Mouse (Mus musculus) kidney, embryonic 15.5 days (tissue): ENCODE results near the gene Pde4dip. TPM values are rescaled to one million over a fixed set of nuclear protein-coding genes. Genes with fewer than 3 reads are reported as not detected.

Source experiments
- ATAC-seq: fragments of 200-750 bp; cut with Nextera tagmentation; replicated peaks from 2 replicates; pipeline ENCODE4 v1.8.0; 2017; ENCODE audit warnings: moderate TSS enrichment; ENCODE audit not compliant: low FRiP score
- H3K27ac ChIP-seq: fragments of 300-500 bp; sonication (generic); 2 replicates; pipeline ENCODE4 v1.5.1; 2015; ENCODE audit warnings: mild to moderate bottlenecking, inconsistent platforms
- H3K27me3 ChIP-seq: fragments of 300-500 bp; sonication (generic); 2 replicates; pipeline ENCODE4 v1.6.1; 2015; ENCODE audit warnings: inconsistent platforms
- H3K36me3 ChIP-seq: fragments of 300-500 bp; sonication (generic); 2 replicates; pipeline ENCODE4 v1.6.1; 2015; ENCODE audit warnings: inconsistent platforms
- H3K4me1 ChIP-seq: fragments of 300-500 bp; sonication (generic); 2 replicates; pipeline ENCODE4 v1.6.1; 2015; ENCODE audit warnings: inconsistent platforms
- H3K4me2 ChIP-seq: fragments of 300-500 bp; sonication (generic); 2 replicates; pipeline ENCODE4 v1.6.1; 2015; ENCODE audit warnings: moderate library complexity, mild to moderate bottlenecking, inconsistent platforms
- H3K4me3 ChIP-seq: fragments of 300-500 bp; sonication (generic); replicated peaks from 2 replicates; pipeline ENCODE4 v1.5.1; 2015; ENCODE audit warnings: mild to moderate bottlenecking, inconsistent platforms
- H3K9ac ChIP-seq: fragments of 300-500 bp; sonication (generic); 2 replicates; pipeline ENCODE4 v1.6.1; 2015; ENCODE audit warnings: mild to moderate bottlenecking, inconsistent platforms
- H3K9me3 ChIP-seq: fragments of 300-500 bp; sonication (generic); replicated peaks from 2 replicates; pipeline ENCODE4 v1.6.1; 2016; ENCODE audit warnings: inconsistent platforms
- WGBS: fragments of 180-500 bp; shearing (Covaris S2); methylation state at CpG from one replicate; pipeline ENCODE4 v1.1.7; 2015; ENCODE audit warnings: mixed read lengths; 5-methylcytosine and 5-hydroxymethylcytosine counted together
- polyA plus RNA-seq: library from polyadenylated mRNA; unstranded; fragments of >200 nt; fragmentation: Nextera tagmentation; extraction: Ambion mirVana; gene quantifications from 2 replicates; pipeline ENCODE4 v1.2.1, GENCODE M21; 2015

The Pde4dip gene
- polyA plus RNA-seq, 1 experiment from 2014 or later: 23.2 TPM

DNA sequence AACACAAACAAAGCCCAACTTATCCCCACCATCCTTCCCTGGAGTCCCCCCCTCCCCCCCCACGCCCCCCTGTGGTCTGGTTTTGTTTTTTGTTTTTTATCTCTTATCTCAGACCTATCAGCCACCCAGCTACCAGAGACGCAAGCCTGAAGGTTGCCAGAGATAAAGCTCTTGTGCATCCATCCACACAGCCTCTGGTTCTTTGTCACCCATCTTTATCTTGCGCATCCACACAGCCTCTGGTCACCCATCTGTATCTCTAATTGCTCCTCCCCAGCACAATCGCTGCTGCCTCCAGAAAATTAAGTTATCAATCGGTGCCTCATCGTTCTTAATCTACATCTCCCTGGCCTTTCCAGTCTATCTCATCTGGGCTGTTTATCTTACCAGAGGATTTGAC is 1.7 kb upstream of the Pde4dip start:
- H3K27me3 ChIP-seq: peaks cover 56% of the 10 kb centered on the region
- no peaks in the 10 kb centered on the region for H3K36me3 ChIP-seq
- H3K9me3 ChIP-seq: no peaks in the 10 kb centered on the region
- H3K4me1 ChIP-seq: peaks cover 8% of the 10 kb centered on the region
- H3K4me2 ChIP-seq: no peak overlapping the region
- no peak for ATAC-seq
- H3K9ac ChIP-seq: no peak overlapping the region
- no peak overlapping the region for H3K27ac ChIP-seq
- WGBS: 74% methylated on average over 6 of the region's 6 CpGs
- H3K4me3 ChIP-seq: no peak overlapping the region

GRCm38 (mm10) chr3:97887785-97888167 is 731 bp downstream of the Pde4dip start:
- ATAC-seq: no peak
- Histone ChIP-seq H3K4me3 (peak overlapping the region; percentile 43; the same call in 1 of the 2 replicates), H3K27me3 (peaks cover 56% of the 10 kb centered on the region), H3K9me3 (no peaks in the 10 kb centered on the region), H3K36me3 (no peaks in the 10 kb centered on the region), H3K27ac (no peak overlapping the region), H3K9ac (no peak overlapping the region), H3K4me2 (peak overlapping the region; percentile 85), H3K4me1 (peaks cover 8% of the 10 kb centered on the region)
- 75% methylated on average over 5 of the region's 5 CpGs for WGBS

DNA sequence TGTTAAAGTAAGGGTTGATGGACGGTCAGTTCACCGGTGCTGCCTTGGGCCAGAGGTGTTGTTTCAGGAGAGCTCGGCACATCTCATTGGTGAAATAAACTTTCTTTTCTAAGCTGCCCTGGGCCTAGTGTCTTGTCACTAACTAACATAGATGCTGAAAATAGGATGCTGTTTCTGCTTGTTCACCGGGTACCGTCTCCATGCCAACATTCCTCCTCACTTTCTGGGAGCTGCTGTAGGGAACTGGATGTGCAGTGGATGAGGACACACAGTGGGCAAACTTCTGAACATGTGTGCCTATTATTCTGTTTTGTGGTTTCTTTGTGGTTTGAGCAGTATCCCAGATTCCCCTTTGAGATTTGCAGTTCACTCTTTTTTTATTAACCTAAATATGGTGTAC is 6.9 kb downstream of the Pde4dip start:
- H3K36me3 ChIP-seq: no peaks in the 10 kb centered on the region
- WGBS: 94% methylated on average over 5 of the region's 5 CpGs
- no peaks in the 10 kb centered on the region for H3K4me1 ChIP-seq
- no peak overlapping the region for H3K9ac ChIP-seq
- no peak for ATAC-seq
- H3K27ac ChIP-seq: no peak overlapping the region
- no peak overlapping the region for H3K4me3 ChIP-seq
- peaks cover 6% of the 10 kb centered on the region for H3K27me3 ChIP-seq
- H3K9me3 ChIP-seq: no peaks in the 10 kb centered on the region
- H3K4me2 ChIP-seq: no peak overlapping the region

GRCm38 (mm10) chr3:97879222-97879621 is 9.3 kb downstream of the Pde4dip start:
- Histone ChIP-seq H3K27ac (no peak overlapping the region), H3K9ac (no peak overlapping the region), H3K4me3 (no peak overlapping the region), H3K4me1 (no peaks in the 10 kb centered on the region), H3K4me2 (no peak overlapping the region), H3K27me3 (no peaks in the 10 kb centered on the region), H3K9me3 (no peaks in the 10 kb centered on the region), H3K36me3 (no peaks in the 10 kb centered on the region)
- WGBS: 18% methylated on average over 5 of the region's 5 CpGs
- no peak for ATAC-seq

DNA sequence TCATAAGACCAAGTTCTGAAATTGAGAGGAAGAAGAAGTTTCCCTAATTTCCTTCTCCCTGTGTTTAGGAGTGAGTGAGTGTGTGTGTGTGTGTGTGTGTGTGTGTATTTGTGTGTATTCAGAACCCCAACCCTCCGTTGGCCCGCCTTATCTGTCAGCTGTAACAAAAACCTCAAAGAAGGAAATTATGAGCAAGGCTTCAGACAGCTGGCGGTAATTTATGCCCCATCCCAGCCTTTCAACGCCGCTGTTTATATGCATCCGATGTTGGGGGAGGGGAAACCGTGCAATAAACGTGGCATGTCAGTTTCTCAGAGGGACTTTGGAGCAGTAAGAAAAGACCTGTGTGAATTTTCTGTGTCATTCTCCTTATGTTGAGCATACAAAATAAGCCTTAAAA is 12.2 kb downstream of the Pde4dip start:
- Histone ChIP-seq H3K36me3 (no peaks in the 10 kb centered on the region), H3K4me2 (no peak overlapping the region), H3K27me3 (no peaks in the 10 kb centered on the region), H3K9ac (no peak overlapping the region), H3K27ac (no peak overlapping the region), H3K4me1 (no peaks in the 10 kb centered on the region), H3K9me3 (no peaks in the 10 kb centered on the region), H3K4me3 (no peak overlapping the region)
- 27% methylated on average over 8 of the region's 8 CpGs for WGBS
- ATAC-seq: no peak

DNA sequence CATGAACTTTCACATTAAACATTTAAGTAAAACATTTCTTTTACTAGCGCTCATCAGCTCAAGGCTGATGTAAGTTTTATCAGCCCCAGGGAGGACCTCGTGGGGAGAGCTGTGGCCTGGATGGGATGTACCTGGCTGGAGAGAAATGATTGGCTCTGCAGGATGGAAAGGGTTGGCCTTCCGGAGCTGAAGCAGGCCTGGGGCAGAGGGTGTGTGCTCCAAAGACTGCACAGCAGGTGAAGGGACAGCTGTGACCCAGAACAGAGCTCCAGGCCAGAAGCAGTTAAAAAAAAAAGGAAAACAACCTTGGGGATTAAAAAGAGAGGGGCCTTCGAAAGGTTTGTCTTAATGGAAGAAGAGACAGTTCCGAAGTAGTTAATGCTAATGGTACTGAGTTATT is 13.7 kb downstream of the Pde4dip start:
- Histone ChIP-seq H3K36me3 (no peaks in the 10 kb centered on the region), H3K27ac (no peak overlapping the region), H3K4me3 (no peak overlapping the region), H3K27me3 (peaks cover 1% of the 10 kb centered on the region), H3K9me3 (no peaks in the 10 kb centered on the region), H3K4me1 (no peaks in the 10 kb centered on the region), H3K4me2 (no peak overlapping the region), H3K9ac (no peak overlapping the region)
- 43% methylated on average over 5 of the region's 5 CpGs for WGBS
- no peak for ATAC-seq

DNA sequence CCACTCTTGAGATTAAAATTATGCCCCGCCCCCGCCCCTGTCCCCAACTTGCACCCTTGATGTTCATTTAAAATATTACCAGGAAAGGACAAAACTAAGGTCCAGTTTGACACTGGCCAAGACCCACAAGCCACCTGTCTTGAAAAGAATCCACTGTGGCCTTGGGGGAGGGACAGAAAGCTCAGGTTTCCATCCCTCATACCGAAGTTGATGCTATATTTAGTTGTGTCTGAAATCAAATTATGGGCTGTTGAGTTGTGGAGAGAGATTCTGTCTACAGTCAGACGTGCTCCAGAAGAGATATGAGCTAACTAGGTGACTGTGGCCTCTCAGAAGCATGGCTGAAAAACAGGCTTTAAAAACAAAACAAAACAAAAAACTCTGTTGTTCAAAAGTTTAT is 18.8 kb downstream of the Pde4dip start:
- no peaks in the 10 kb centered on the region for H3K9me3 ChIP-seq

DNA sequence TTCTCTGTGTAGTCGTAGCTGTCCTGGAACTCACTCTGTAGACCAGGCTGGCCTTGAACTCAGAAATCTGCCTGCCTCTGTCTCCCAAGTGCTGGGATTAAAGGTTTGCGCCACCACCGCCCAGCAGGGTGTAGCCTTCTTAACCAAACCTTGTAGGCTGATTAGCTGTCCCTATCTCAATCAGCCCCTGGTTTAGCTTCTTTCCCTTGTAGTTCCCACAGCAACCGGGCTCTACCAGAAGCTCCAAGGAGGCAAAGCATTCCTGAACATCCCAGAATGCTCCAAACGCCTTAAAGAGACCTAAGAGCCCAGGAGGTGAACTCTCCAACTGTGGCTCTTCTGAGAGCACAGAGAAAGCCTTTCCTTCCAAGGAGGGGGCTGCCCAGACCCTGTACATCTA is 19.8 kb downstream of the Pde4dip start:
- no peak overlapping the region for H3K9ac ChIP-seq
- H3K36me3 ChIP-seq: no peaks in the 10 kb centered on the region
- no peak overlapping the region for H3K27ac ChIP-seq
- H3K4me1 ChIP-seq: peaks cover 15% of the 10 kb centered on the region
- peaks cover 50% of the 10 kb centered on the region for H3K27me3 ChIP-seq
- no peak overlapping the region for H3K4me2 ChIP-seq
- WGBS: 64% methylated on average over 5 of the region's 5 CpGs
- no peaks in the 10 kb centered on the region for H3K9me3 ChIP-seq
- no peak overlapping the region for H3K4me3 ChIP-seq
- no peak for ATAC-seq

More for the DNA sequence above, 18.8 kb downstream of the Pde4dip start:
- Histone ChIP-seq H3K4me3 (no peak overlapping the region), H3K9ac (no peak overlapping the region), H3K36me3 (no peaks in the 10 kb centered on the region), H3K27me3 (peaks cover 50% of the 10 kb centered on the region), H3K27ac (no peak overlapping the region), H3K4me1 (peaks cover 15% of the 10 kb centered on the region), H3K4me2 (no peak overlapping the region)
- no peak for ATAC-seq
- WGBS: 52% methylated on average over 4 of the region's 4 CpGs

DNA sequence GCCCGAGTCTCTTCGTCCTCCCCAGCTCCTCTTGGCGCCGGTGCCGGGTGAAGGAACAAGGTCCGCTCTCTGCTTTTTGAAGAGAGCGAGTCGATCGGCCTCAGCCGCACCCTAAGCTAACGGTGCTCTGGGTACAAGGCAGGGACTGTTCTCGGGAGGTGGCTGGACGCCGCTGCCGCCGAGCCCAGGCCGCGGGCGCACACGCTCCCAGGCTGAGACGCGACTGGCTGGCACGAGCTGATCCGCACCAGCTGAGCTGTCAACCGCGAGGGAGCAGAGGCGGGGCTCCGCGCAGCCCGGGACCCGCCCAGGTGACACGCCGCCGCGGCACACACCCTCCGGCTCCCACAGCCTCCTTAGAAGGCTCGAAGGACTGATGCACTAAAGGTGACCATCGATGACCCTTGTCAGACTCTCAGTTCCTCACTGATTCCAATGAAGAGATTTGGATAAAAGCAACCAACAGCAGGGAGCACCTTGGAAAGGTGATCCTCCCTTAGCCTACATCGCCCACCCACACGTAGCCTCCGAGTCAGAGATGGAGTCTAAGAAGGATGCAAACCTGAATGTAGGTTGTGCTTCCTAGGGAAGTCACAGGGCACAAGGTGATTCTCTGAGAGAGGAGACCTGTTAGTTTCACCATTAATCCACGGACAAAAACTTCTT is 20.4 kb downstream of the Pde4dip start:
- no peaks in the 10 kb centered on the region for H3K36me3 ChIP-seq
- peak overlapping the region; percentile 89 for H3K4me2 ChIP-seq
- 3% methylated on average over 42 of the region's 42 CpGs for WGBS
- peak overlapping the region; percentile 47 for H3K4me3 ChIP-seq
- peaks cover 50% of the 10 kb centered on the region for H3K27me3 ChIP-seq
- ATAC-seq: peak; percentile 89
- H3K9ac ChIP-seq: peak overlapping the region; percentile 19; the same call in 1 of the 2 replicates
- H3K4me1 ChIP-seq: peaks cover 15% of the 10 kb centered on the region
- H3K9me3 ChIP-seq: no peaks in the 10 kb centered on the region
- no peak overlapping the region for H3K27ac ChIP-seq

- H3K9me3 ChIP-seq: no peaks in the 10 kb centered on the region
- peak; percentile 38; the same call in 1 of the 2 replicates for ATAC-seq
- WGBS: 1% methylated on average over 28 of the region's 28 CpGs
- H3K4me1 ChIP-seq: peaks cover 15% of the 10 kb centered on the region
- peak overlapping the region; percentile 47 for H3K4me3 ChIP-seq
- H3K27me3 ChIP-seq: peaks cover 50% of the 10 kb centered on the region
- peak overlapping the region; percentile 19; the same call in 1 of the 2 replicates for H3K9ac ChIP-seq
- no peak overlapping the region for H3K27ac ChIP-seq
- no peaks in the 10 kb centered on the region for H3K36me3 ChIP-seq
- peak overlapping the region; percentile 89 for H3K4me2 ChIP-seq
Measured at GRCm38 (mm10) chr3:97867221-97868023, 21.1 kb downstream of the Pde4dip start.

- no peaks in the 10 kb centered on the region for H3K9me3 ChIP-seq
- 65% methylated on average over 4 of the region's 4 CpGs for WGBS
- H3K36me3 ChIP-seq: no peaks in the 10 kb centered on the region
- no peak overlapping the region for H3K27ac ChIP-seq
- ATAC-seq: no peak
- H3K4me3 ChIP-seq: no peak overlapping the region
- peak overlapping the region; percentile 89; the same call in 1 of the 2 replicates for H3K4me2 ChIP-seq
- H3K4me1 ChIP-seq: peaks cover 15% of the 10 kb centered on the region
- peaks cover 50% of the 10 kb centered on the region for H3K27me3 ChIP-seq
- no peak overlapping the region for H3K9ac ChIP-seq
Measured at GRCm38 (mm10) chr3:97866696-97867095, 21.8 kb downstream of the Pde4dip start.

DNA sequence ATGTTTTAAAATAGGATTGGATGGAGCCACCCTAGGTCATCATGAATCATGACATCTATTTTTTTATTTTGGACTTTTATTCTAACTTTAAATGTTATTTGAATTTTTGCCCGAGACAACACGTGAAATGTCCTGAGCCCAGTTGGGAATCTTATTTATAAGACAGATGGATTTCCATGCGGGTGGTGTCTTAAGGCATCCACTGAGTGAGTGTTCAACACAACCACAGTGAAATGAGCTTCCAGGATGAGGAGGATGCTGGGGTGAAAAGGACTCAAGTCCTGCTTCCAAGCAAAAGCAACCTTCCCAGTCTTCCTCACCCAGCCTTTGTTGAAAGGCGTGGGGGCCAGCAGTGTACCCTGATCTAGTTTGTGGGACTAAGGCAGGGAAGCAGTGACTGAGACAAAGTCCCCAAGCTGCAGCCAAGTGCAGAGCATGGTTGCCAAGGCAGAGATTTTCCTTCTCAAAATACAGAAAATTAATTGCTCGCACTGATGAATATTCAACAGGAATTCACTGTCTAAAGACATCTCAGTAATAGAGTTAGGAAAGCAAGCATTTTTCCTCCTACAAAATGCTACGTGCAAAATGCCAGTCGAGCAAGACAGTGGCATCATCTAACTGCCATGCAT is 27.6 kb downstream of the Pde4dip start:
- no peak overlapping the region for H3K4me3 ChIP-seq
- H3K27ac ChIP-seq: no peak overlapping the region
- ATAC-seq: no peak
- H3K9me3 ChIP-seq: no peaks in the 10 kb centered on the region
- WGBS: 90% methylated on average over 7 of the region's 7 CpGs
- H3K4me2 ChIP-seq: no peak overlapping the region
- no peak overlapping the region for H3K9ac ChIP-seq
- H3K4me1 ChIP-seq: no peaks in the 10 kb centered on the region
- no peaks in the 10 kb centered on the region for H3K36me3 ChIP-seq
- peaks cover 12% of the 10 kb centered on the region; the same call in 1 of the 2 replicates for H3K27me3 ChIP-seq
